Mouse (Mus musculus) hindbrain, embryonic 11.5 days (tissue): ENCODE data around the gene Rab20. TPM values are rescaled to one million over a fixed set of nuclear protein-coding genes. Genes with fewer than 3 reads are reported as not detected.

Experiments
- ATAC-seq: fragments of 200-750 bp; cut with Nextera tagmentation; 2 replicates; pipeline ENCODE4 v1.8.0; 2017; ENCODE audit warnings: mild to moderate bottlenecking, moderate TSS enrichment, moderate library complexity; ENCODE audit not compliant: low FRiP score
- DNase-seq: peaks from one replicate; pipeline ENCODE4 v3.0.0-alpha.2; 2015; ENCODE audit warnings: low spot score
- H3K27ac ChIP-seq: fragments of 300-500 bp; sonication (generic); 2 replicates; pipeline ENCODE4 v1.5.1; 2014; ENCODE audit warnings: mild to moderate bottlenecking, low read depth, low read length
- H3K27me3 ChIP-seq: fragments of 300-500 bp; sonication (generic); 2 replicates; pipeline ENCODE4 v1.6.1; 2014; ENCODE audit warnings: mild to moderate bottlenecking, low read length, moderate library complexity, mixed read lengths; ENCODE audit not compliant: control insufficient read depth, insufficient read depth
- H3K36me3 ChIP-seq: fragments of 300-500 bp; sonication (generic); 2 replicates; pipeline ENCODE4 v1.6.1; 2014; ENCODE audit warnings: mild to moderate bottlenecking, low read length, moderate library complexity, mixed read lengths; ENCODE audit not compliant: control insufficient read depth, insufficient read depth
- H3K4me1 ChIP-seq: fragments of 300-500 bp; sonication (generic); replicated peaks from 2 replicates; pipeline ENCODE4 v1.6.1; 2014; ENCODE audit warnings: low read length, mixed read lengths; ENCODE audit not compliant: control insufficient read depth, insufficient read depth
- H3K4me2 ChIP-seq: fragments of 300-500 bp; sonication (generic); replicated peaks from 2 replicates; pipeline ENCODE4 v1.6.1; 2014; ENCODE audit warnings: mild to moderate bottlenecking, low read depth, low read length
- H3K4me3 ChIP-seq: fragments of 300-500 bp; sonication (generic); 2 replicates; pipeline ENCODE4 v1.5.1; 2014; ENCODE audit warnings: low read depth, low read length
- H3K9ac ChIP-seq: fragments of 300-500 bp; sonication (generic); 2 replicates; pipeline ENCODE4 v1.6.1; 2014; ENCODE audit warnings: low read depth, low read length
- H3K9me3 ChIP-seq: fragments of 300-500 bp; sonication (generic); 2 replicates; pipeline ENCODE4 v1.6.1; 2016; ENCODE audit warnings: low read length; ENCODE audit not compliant: control insufficient read depth
- WGBS: fragments of 180-500 bp; shearing (Covaris S2); extraction: QIAGEN DNeasy Blood & Tissue Kit; methylation state at CpG from one replicate; pipeline ENCODE4 v1.1.7; 2014; 5-methylcytosine and 5-hydroxymethylcytosine counted together
- polyA plus RNA-seq: library from polyadenylated mRNA; unstranded; fragments of >200 nt; fragmentation: Nextera tagmentation; extraction: Ambion mirVana; gene quantifications from 2 replicates; pipeline ENCODE4 v1.2.1, GENCODE M21; 2014

The Rab20 gene
- polyA plus RNA-seq, 1 experiment from 2014 or later, result 0.83 TPM

DNA sequence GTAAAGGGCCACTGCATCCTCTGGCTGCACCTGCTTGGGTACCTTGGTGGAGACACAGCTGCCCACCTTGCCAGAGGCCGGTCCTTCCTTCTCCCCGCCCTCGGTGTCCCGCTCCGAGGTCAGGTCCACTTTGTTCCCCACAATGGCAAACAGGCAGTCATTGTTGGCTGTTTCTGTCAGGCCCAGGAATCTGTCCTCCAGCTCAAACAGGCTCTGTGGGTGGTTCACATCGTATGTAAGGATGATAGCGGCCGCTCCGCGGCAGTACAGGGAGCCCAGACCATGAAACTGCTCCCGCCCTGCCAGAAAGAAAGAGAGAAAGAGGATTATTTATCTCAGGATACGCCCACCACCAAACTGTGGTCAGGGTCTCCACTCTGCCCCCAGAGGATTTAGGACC, 24.3 kb downstream of the Rab20 start:
- ATAC-seq (no peak), DNase-seq (no peak)
- Histone ChIP-seq H3K9ac (no peak overlapping the region), H3K4me1 (no peaks in the 10 kb centered on the region; the same call in 1 of the 2 replicates), H3K4me3 (no peak overlapping the region), H3K36me3 (no peaks in the 10 kb centered on the region), H3K27me3 (no peaks in the 10 kb centered on the region), H3K27ac (no peak overlapping the region), H3K4me2 (no peak overlapping the region), H3K9me3 (no peaks in the 10 kb centered on the region)
- 54% methylated on average over 12 of the region's 12 CpGs for WGBS

GRCm38 (mm10) chr8:11452974-11453373, 25.5 kb downstream of the Rab20 start:
- 24% methylated on average over 4 of the region's 4 CpGs for WGBS
- no peak overlapping the region for H3K27ac ChIP-seq

GRCm38 (mm10) chr8:11452559-11452958, 26.0 kb downstream of the Rab20 start:
- DNase-seq (no peak), ATAC-seq (no peak)
- WGBS, result 69% methylated on average over 3 of the region's 3 CpGs
- Histone ChIP-seq H3K4me2 (no peak overlapping the region), H3K36me3 (no peaks in the 10 kb centered on the region), H3K27me3 (no peaks in the 10 kb centered on the region), H3K9ac (no peak overlapping the region), H3K4me1 (no peaks in the 10 kb centered on the region; the same call in 1 of the 2 replicates), H3K4me3 (no peak overlapping the region), H3K27ac (no peak overlapping the region), H3K9me3 (no peaks in the 10 kb centered on the region)

More at GRCm38 (mm10) chr8:11452974-11453373, 25.5 kb downstream of the Rab20 start:
- Histone ChIP-seq H3K27me3 (no peaks in the 10 kb centered on the region), H3K4me1 (no peaks in the 10 kb centered on the region; the same call in 1 of the 2 replicates), H3K4me3 (no peak overlapping the region), H3K9ac (no peak overlapping the region), H3K36me3 (no peaks in the 10 kb centered on the region), H3K4me2 (no peak overlapping the region), H3K9me3 (no peaks in the 10 kb centered on the region)
- ATAC-seq (no peak), DNase-seq (peak; percentile 27)

GRCm38 (mm10) chr8:11452152-11452551, 26.4 kb downstream of the Rab20 start:
- H3K4me3 ChIP-seq, result no peak overlapping the region
- H3K9ac ChIP-seq, result no peak overlapping the region
- no peak overlapping the region for H3K27ac ChIP-seq
- H3K27me3 ChIP-seq, result no peaks in the 10 kb centered on the region
- no peaks in the 10 kb centered on the region for H3K9me3 ChIP-seq
- no peaks in the 10 kb centered on the region; the same call in 1 of the 2 replicates for H3K4me1 ChIP-seq
- no peak overlapping the region for H3K4me2 ChIP-seq
- no peak for DNase-seq
- no peak for ATAC-seq
- no peaks in the 10 kb centered on the region for H3K36me3 ChIP-seq
- 97% methylated on average over 1 of the region's 1 CpGs for WGBS

DNA sequence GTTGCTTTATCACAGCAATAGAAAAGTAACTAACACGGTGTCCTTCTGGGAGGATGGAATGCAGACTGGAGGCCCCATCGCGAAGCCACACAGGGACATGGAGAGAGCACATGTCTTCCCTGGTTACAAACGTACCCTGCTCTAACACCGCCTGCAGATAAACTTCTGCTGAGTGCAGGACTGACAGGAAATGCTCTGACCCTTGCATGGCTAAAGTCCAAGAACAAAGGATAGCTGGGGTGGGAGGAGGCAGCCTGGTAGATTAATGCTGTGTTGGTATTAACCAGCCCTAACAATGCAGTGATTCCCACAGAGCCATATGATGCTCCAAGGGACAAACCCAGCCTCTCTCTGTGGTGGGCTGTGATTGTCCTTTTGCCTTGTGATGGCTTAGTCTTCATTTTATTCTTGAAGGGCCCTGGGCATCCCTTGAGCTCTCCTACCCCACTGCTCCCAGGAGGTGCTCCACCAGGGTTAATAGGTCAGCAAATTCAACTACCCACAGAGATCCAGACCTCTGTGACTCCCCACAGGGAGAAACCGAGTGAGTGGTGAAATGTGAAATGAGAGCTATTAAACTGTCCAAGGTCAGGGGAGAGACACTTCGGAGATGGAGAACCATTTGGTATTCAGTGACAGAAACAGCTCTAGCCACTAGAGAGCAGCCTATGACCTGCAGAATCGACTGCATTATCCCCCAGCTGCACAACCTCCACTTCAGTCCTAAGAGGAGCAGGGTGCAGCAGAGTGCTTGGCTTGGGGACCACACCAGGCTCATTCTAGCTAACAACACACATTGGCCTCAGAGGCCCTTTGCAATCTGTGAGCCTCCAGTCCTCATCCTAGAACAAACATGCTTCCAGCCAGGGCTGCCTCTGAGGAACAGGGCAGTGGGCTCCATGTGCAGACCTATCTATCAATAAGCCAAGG, 28.1 kb downstream of the Rab20 start:
- no peaks in the 10 kb centered on the region for H3K36me3 ChIP-seq
- no peaks in the 10 kb centered on the region; the same call in 1 of the 2 replicates for H3K4me1 ChIP-seq
- WGBS, result 36% methylated on average over 8 of the region's 8 CpGs
- ATAC-seq, result no peak; the same call in 1 of the 2 replicates
- H3K27me3 ChIP-seq, result no peaks in the 10 kb centered on the region
- H3K9ac ChIP-seq, result no peak overlapping the region
- H3K27ac ChIP-seq, result no peak overlapping the region
- H3K4me3 ChIP-seq, result no peak overlapping the region
- H3K4me2 ChIP-seq, result no peak overlapping the region
- no peaks in the 10 kb centered on the region for H3K9me3 ChIP-seq
- DNase-seq, result peak; percentile 41

GRCm38 (mm10) chr8:11447910-11448570, 30.5 kb downstream of the Rab20 start:
- Histone ChIP-seq H3K4me1 (no peaks in the 10 kb centered on the region; the same call in 1 of the 2 replicates), H3K4me2 (no peak overlapping the region), H3K36me3 (no peaks in the 10 kb centered on the region), H3K9me3 (no peaks in the 10 kb centered on the region), H3K27ac (no peak overlapping the region), H3K27me3 (no peaks in the 10 kb centered on the region), H3K4me3 (no peak overlapping the region), H3K9ac (no peak overlapping the region)
- WGBS, result 92% methylated on average over 23 of the region's 23 CpGs
- ATAC-seq (no peak), DNase-seq (no peak)

DNA sequence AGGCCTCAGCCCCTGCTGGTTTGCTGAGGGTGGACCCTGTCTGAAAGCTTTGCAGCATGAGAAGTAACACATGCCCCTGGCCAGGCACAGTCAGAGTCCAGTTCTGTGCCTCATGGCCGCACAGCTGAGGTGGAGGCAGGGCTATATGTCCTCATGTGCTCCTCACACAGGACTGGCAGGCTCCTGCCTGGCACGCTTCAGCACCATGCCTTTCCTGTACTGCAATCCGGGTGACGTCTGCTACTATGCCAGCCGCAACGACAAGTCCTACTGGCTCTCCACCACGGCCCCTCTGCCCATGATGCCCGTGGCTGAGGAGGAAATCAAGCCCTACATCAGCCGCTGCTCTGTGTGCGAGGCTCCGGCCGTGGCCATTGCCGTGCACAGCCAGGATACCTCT, 32.7 kb downstream of the Rab20 start:
- no peak overlapping the region for H3K27ac ChIP-seq
- no peaks in the 10 kb centered on the region for H3K27me3 ChIP-seq
- ATAC-seq (no peak), DNase-seq (no peak)
- no peaks in the 10 kb centered on the region for H3K9me3 ChIP-seq
- no peaks in the 10 kb centered on the region for H3K4me1 ChIP-seq
- no peak overlapping the region for H3K4me2 ChIP-seq
- 90% methylated on average over 13 of the region's 13 CpGs for WGBS
- H3K9ac ChIP-seq, result no peak overlapping the region
- no peaks in the 10 kb centered on the region for H3K36me3 ChIP-seq
- H3K4me3 ChIP-seq, result no peak overlapping the region

DNA sequence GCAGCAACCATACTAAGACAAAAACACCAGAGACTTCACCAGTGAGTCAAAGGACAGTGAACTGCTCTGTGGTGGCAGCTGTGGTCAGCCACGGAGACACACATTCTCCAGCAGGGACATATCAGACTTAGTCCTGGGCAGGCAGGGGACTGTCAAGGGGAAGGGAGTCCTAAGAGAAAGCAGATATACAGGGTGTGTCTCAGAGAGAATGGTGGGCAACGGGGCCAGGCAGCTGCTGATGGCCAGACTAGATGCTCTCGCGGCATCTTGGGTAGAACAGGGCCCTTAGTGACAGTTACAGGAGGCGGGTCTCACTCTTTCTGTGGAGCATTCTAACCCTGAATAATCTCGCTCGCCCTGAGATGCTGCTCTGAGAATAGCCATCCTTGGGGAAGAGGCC, 34.3 kb downstream of the Rab20 start:
- no peaks in the 10 kb centered on the region for H3K27me3 ChIP-seq
- ATAC-seq, result no peak
- no peak overlapping the region for H3K4me2 ChIP-seq
- DNase-seq, result no peak
- H3K4me3 ChIP-seq, result no peak overlapping the region
- H3K4me1 ChIP-seq, result no peaks in the 10 kb centered on the region
- H3K9ac ChIP-seq, result no peak overlapping the region
- no peaks in the 10 kb centered on the region for H3K9me3 ChIP-seq
- H3K27ac ChIP-seq, result no peak overlapping the region
- no peaks in the 10 kb centered on the region for H3K36me3 ChIP-seq
- WGBS, result 82% methylated on average over 7 of the region's 7 CpGs
